Mouse (Mus musculus) cortical plate, adult 2 months (tissue): ENCODE results near the gene Aldh16a1.
"Not testable (repeated sequence)": the region's sequence is repeated elsewhere in the genome, so short reads cannot be mapped to it uniquely, and the experiment has no call there.

Experiments used
- CTCF ChIP-seq: fragments of 200-500 bp; IDR thresholded peaks from 2 replicates; pipeline ENCODE4 v1.5.1; 2011; ENCODE audit warnings: mild to moderate bottlenecking, control low read depth, low read length; ENCODE audit not compliant: insufficient read depth; ENCODE audit errors: extremely low read depth
- POLR2A ChIP-seq: fragments of 200-500 bp; IDR thresholded peaks from 2 replicates; pipeline ENCODE4 v1.6.1; 2011; ENCODE audit warnings: mild to moderate bottlenecking, low read length, control low read depth; ENCODE audit not compliant: insufficient read depth; ENCODE audit errors: extremely low read depth

GRCm38 (mm10) chr7:45095965-45096364 is 58.4 kb downstream of the Aldh16a1 start:
- not testable (repeated sequence) for TF ChIP-seq CTCF, POLR2A
